Mouse (Mus musculus) cerebellum, adult 11-12 months (tissue): ENCODE measurements at regions not wholly inside any gene's neighbourhood (a gene's known extent, or its start where the extent isn't known, plus 50 kb on each side); places are given as distances from the start of the nearest gene placed in this dataset.

ENCODE experiments used
- DNase-seq: peaks from one replicate; pipeline ENCODE4 v3.0.0; 2022

DNA sequence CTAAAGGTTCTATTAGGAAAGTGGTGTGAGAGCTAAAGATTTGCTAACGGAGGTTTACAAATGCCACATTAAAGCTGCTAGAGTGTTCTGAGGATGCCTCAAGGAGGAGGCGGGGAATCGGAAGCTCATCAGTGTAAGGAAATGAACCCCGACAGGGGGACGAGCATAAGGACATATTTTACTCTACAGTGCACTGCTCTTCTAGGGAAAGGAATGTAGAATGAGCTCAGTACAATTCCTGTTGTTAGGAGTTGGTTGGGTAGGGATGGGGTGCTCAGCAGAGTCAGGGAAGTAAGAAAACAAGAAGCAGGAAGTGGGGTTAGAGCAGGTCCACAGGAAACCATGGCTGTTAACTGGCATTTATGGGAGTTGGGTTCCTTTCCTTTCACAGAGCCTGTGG, 54.6 kb downstream of the Mex3b start:
- no peak for DNase-seq

- DNase-seq: no peak
Measured at GRCm38 (mm10) chr7:82923220-82924071, 56.3 kb downstream of the Mex3b start.

DNA sequence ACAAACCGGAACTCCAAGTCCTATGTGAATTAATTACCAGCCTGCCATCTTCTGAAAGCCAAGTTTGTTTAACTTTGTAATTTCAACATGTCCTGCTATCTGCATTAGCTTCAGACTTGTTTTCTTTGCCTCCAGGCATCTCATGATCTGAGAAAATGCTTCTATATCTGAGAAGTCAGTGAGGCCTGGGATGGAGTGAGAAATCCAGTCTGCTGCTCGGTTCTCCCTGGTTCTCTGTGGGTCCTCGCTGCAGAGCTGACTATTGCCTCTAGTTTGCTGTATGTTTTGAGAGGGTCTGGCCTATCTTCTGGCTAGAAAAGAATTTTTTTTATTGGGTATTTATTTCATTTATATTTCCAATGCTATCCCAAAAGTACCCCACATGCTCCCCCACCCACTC, 57.0 kb downstream of the Mex3b start:
- DNase-seq: no peak

GRCm38 (mm10) chr7:82938311-82938710, 71.2 kb downstream of the Mex3b start:
- no peak for DNase-seq

DNA sequence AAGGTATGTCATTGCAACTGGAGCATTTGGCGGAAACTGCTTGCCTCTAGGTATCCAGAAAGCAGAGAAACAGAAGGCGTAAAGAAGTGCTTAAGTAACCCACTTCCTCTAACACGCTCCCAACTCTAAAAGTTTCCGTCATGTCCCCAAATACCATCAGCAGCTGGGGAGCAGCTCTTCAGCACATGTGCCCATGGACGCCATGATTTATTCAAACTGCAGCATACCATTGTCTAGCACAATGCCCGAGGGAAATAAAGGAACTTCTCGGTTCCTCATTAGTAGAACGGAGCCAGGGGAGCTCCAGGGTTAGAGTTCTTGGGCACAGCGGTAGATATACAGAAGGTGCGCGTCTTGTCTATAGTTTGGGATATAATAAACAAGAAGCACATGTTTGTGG, 72.4 kb downstream of the Mex3b start:
- no peak for DNase-seq

- DNase-seq: no peak
Measured at GRCm38 (mm10) chr7:82943376-82943775, 76.2 kb downstream of the Mex3b start.

DNA sequence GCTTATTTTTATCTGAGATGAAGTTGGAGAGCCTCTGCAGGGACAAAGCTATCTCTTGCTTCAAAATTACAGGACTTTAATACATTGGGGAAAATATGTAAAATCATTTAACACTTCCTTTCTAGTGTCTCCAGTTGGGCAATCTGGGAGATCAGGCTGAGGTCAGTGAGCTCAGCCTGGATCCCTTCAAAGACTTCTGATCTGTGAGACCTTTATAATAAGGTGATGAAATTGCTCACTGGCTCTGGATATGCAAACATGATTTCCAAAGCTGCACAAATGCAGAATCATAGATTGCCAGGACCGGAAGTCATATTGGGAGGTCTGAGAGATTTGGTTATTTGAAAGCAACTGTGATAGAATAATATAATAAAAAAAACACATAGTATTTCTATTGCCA, 76.7 kb downstream of the Mex3b start:
- no peak for DNase-seq

DNA sequence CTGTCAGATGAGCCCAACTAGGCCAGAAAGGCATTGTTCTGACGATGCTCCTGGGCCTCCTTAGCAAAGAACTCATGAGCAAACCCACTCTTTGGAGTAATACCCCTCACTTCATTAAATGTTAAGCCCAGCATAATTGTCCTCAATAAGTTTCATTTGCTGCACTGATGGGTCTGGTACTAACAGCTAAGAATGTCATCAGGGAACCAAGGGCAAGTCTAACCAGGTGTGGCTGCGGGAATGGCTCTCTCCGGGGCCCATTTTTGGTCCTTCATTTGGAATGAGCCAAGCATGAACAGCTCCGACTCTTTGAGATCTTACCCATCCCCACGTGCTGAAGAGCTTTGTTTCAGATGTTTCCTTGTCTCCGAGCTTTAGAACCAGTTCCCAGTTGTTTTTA, 82.2 kb downstream of the Mex3b start:
- DNase-seq: no peak

DNA sequence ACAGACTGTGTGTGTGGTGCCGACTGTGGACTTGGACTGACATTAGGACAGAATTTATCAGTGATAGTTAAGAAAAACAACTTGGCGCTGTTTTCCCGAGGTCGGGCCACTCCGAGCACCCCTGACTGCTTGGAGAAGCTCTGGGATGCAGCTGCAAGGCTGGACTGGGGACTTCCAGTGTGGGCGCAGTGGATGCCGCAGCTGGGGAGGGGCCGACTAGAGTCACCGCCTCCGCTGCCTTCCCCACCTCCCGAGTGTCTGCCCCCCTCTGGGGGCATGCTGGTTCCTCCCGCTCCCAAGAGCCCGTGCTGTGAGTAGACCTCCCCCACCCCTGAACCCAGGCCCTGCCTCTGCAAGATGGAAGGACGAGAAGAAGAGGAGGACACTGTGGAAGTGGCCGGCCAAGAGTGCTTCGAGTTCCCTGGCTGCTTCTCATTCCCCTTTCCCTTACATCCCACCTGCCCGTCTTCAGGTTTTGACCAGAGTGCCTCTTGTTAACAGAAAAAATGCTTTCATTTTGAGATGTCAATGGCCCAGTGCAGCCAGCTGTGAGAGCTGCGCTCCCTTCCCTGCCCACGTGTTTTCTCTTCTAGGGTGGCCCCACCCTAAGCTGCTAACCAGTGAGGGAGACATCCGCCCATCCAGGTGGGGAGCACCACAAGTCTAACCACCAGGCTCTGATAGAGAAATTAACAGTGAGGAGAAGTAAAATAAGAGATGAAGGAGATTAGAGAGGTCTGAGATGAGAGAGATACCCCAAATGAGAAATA, 90.3 kb downstream of the Mex3b start:
- no peak for DNase-seq

DNA sequence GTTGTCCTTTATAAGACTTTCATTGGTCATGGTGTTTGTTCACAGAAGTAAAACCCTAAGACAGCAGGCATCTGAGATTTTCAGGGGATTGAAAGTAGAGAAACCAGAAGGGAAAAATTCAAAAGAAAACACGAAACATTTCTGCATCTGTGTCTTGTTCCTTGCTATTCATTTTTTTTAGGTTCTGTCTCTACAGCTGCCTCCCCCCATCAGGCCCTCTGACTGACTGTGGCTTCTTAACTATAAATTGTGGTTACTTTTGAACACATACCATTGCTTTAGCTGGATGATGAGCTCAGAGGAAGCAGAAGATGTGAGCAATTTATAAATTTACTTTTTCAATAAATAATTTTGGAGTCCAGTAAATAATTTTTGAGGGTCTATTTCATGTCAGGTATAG, 103.5 kb downstream of the Mex3b start:
- DNase-seq: no peak

- DNase-seq: no peak
Measured at GRCm38 (mm10) chr7:82971244-82971643, 104.1 kb downstream of the Mex3b start.

DNA sequence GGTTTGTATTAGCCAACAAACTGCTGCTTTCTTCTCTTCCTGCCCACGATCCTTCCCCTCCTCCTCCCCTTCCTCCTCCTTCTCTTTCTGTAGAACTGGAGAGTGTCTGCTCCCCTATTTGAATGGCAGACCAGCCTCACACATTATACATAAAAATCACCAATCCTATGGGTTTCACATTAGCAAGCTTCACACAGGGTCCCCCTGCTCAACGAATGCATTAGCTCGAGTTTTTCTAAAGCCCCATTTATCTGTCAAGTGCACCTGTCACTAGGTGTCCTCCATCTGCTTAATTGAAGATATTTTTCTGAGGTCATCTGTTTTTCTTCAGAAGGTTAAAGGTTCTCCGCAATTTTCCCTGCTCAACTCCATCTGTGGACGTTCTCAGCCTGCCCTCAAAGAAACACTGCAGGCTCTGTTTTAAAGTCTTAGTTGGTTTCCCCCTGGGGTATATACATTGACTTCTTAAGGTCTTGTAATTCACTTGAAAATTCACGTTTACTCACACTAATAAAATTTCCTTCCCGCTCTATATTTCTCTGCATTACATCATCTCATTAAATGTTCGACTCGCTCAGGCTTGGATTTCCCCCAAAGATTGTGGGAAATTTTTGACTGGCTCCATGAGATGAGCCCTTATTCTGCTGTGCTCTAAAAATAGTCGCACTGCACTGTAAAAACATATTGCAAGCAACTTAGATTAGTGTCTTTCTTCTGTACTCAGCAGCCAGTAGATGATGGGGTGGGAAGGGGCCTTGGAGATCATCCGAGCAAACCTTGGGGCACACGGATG, 105.3 kb downstream of the Mex3b start:
- DNase-seq: no peak

DNA sequence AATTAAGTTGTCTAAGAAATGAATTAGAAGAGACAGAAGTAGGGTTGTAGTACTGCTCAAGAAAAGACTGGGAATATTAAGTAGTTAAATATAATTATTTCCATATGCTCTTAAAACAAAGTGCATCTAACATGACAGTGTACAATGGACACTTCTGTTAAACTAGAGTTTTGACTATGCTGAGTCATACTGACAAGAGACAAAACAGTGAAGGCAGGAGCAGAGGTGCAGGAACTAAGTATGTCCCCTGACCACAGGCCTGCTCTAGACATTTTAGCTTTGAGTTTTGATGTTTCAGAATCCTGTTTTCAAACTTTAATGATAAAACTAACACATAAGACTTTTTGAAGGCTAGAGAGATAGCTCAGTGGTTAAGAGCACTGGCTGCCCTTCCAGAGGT, 123.6 kb downstream of the Mex3b start:
- DNase-seq: no peak

DNA sequence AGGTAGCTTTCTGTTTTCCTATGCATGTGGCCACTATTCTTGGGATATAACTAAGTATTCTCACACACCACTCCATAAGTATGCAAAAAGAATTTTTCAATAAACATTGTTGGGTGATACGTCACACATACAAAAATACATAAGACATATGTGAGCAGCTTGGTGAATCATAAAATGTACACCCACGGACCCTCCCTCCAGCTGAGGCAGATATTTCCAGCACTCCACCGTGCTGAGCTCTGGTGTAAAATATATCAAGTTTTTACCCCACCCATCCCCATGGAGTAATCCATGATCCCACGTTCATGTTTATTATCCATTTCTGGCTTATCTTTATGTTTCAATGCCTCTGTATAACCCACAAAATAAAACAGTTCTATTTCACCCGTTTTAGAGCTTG, 126.0 kb downstream of the Mex3b start:
- no peak for DNase-seq

DNA sequence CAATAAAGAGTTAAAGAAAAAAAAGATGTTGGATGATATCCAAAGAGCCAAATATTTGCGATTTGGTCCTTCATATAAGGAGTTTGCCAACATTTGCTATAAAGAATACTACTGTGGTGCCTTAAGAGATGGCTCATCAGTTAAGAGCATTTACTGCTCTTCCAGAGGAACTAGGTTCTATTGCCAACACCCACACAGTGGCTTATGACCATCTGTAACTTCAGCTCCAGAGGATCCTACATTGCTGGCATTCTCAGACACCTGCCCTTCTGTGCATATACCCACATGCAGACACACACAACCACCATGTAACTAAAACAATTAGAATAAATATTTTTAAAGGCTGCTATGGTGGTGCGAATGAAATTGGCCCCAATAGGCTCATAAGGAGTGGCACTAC, 131.7 kb downstream of the Mex3b start:
- DNase-seq: no peak

DNA sequence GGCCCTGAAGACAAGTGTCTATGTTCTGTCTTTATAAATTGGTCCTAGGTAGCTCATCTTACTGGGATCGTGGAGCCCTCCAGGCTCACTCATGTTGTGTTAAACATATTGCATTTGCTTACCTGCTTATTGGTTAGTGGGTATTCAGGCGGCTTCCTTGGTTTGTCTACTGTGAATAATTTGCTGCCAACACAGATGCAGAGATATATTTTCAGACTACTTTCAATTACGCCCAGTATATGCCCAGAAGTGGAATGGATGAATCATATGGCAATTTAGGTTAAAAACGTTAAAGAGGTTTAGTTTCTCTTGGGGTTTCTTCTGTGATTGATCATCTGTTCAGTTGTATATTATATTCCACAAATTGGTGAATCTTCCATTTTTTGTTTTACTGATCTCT, 140.4 kb downstream of the Mex3b start:
- no peak for DNase-seq

DNA sequence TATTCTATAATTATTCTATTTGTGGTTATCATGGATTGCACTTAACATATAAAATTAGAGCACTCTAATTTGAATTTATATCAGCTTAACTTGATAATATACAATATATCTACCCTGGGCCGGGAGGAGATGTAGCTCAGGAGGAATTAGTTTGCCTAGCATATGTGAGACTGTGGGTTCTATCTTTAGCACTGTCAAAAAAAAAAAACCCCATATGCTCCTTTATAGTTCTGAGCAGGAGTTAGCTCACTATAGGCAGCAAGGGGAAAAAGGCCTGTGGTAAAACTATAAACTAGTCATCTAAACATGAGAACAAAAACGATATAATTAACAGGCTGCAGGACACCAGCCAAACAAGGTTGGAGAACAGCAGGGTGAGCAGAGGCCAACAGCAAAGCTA, 145.0 kb downstream of the Mex3b start:
- DNase-seq: no peak

GRCm38 (mm10) chr7:83014725-83015690, 147.9 kb downstream of the Mex3b start:
- DNase-seq: no peak

- DNase-seq: no peak
Measured at GRCm38 (mm10) chr7:83015756-83016155, 148.6 kb downstream of the Mex3b start.

- no peak for DNase-seq
Measured at GRCm38 (mm10) chr7:83016566-83016965, 149.4 kb downstream of the Mex3b start.

GRCm38 (mm10) chr7:83020584-83020983, 153.5 kb downstream of the Mex3b start:
- no peak for DNase-seq

GRCm38 (mm10) chr7:83023990-83024389, 156.9 kb downstream of the Mex3b start:
- no peak for DNase-seq
